Mouse (Mus musculus) CH12.LX (cell line): Measurements from ENCODE around the gene Gm2a. TPM values are rescaled to one million over a fixed set of nuclear protein-coding genes. Genes with fewer than 3 reads are reported as not detected.

Experiments
- DNase-seq: peaks from one replicate; pipeline ENCODE4 v3.0.0-alpha.2; 2013; ENCODE audit errors: extremely low read depth
- H3K27ac ChIP-seq: 2 replicates; pipeline ENCODE4 v1.5.1; 2012; ENCODE audit warnings: low read depth, mild to moderate bottlenecking, control low read depth, moderate library complexity; ENCODE audit not compliant: insufficient read depth
- H3K27me3 ChIP-seq: replicated peaks from 2 replicates; pipeline ENCODE3; 2012; ENCODE audit warnings: inconsistent platforms
- H3K36me3 ChIP-seq, 2 experiments: replicated peaks in 1 of 2; 2 replicates each; pipeline versions ENCODE3 to v1.6.1; 2012; ENCODE audit warnings: inconsistent platforms in 1 of 2, low read length in 1 of 2, mild to moderate bottlenecking in 1 of 2, mixed read lengths in 1 of 2, moderate library complexity in 1 of 2; ENCODE audit not compliant: control insufficient read depth in 1 of 2, insufficient read depth in 1 of 2
- H3K4me1 ChIP-seq, 2 experiments: 2 replicates each; pipeline ENCODE4 v1.6.1; 2012; ENCODE audit warnings: inconsistent platforms in 1 of 2, moderate library complexity in 1 of 2; ENCODE audit not compliant: insufficient read depth in 2 of 2, control insufficient read depth in 1 of 2
- H3K4me2 ChIP-seq: 2 replicates; pipeline ENCODE4 v1.6.1; 2012; ENCODE audit warnings: low read depth, mild to moderate bottlenecking, control low read depth; ENCODE audit not compliant: poor library complexity, insufficient read depth, severe bottlenecking
- H3K4me3 ChIP-seq, 3 experiments: fragments of 150-350 bp in 1 of 3; sonication (generic) in 1 of 3; replicated peaks in 1 of 3; 2 replicates each; pipeline versions ENCODE3 to v1.5.1; 2011 to 2012; ENCODE audit warnings: low read depth in 2 of 3, low read length in 2 of 3, mild to moderate bottlenecking in 2 of 3, moderate library complexity in 2 of 3, control low read depth in 1 of 3, improper control_type of control experiment in 1 of 3, inconsistent platforms in 1 of 3, mixed read lengths in 1 of 3; ENCODE audit not compliant: poor library complexity in 1 of 3
- H3K79me2 ChIP-seq: replicated peaks from 2 replicates; pipeline ENCODE4 v1.6.1; 2012; ENCODE audit warnings: mild to moderate bottlenecking, moderate library complexity; ENCODE audit not compliant: control insufficient read depth, poor library complexity, insufficient read depth, severe bottlenecking; ENCODE audit errors: extremely low read depth
- H3K9ac ChIP-seq: 2 replicates; pipeline ENCODE4 v1.6.1; 2012; ENCODE audit warnings: low read depth, mild to moderate bottlenecking, control low read depth, moderate library complexity; ENCODE audit not compliant: insufficient read depth
- H3K9me3 ChIP-seq: replicated peaks from 2 replicates; pipeline ENCODE3; 2012; ENCODE audit warnings: low read length, inconsistent platforms, mixed read lengths
- BHLHE40 ChIP-seq: IDR thresholded peaks from 2 replicates; pipeline ENCODE4 v1.6.1; 2011; ENCODE audit warnings: mild to moderate bottlenecking, low read depth, low read length, improper control_type of control experiment
- CHD1 ChIP-seq: IDR thresholded peaks from 2 replicates; pipeline ENCODE4 v1.6.1; 2012; ENCODE audit warnings: low read depth, low read length, improper control_type of control experiment, inconsistent platforms
- CHD2 ChIP-seq: IDR thresholded peaks from 2 replicates; pipeline ENCODE4 v1.6.1; 2011; ENCODE audit warnings: low read length, improper control_type of control experiment
- E2F4 ChIP-seq: IDR thresholded peaks from 2 replicates; pipeline ENCODE4 v1.6.1; 2011; ENCODE audit warnings: low read depth, low read length, improper control_type of control experiment; ENCODE audit not compliant: insufficient replicate concordance
- ELF1 ChIP-seq: IDR thresholded peaks from 2 replicates; pipeline ENCODE4 v1.6.1; 2014; ENCODE audit warnings: low read depth, mild to moderate bottlenecking, inconsistent platforms, low read length, improper control_type of control experiment
- EP300 ChIP-seq: IDR thresholded peaks from 2 replicates; pipeline ENCODE4 v1.6.1; 2011; ENCODE audit warnings: low read length, improper control_type of control experiment
- ETS1 ChIP-seq: conservative IDR thresholded peaks from 2 replicates; pipeline ENCODE4 v1.6.1; 2012; ENCODE audit warnings: low read depth, mild to moderate bottlenecking, inconsistent platforms, low read length, improper control_type of control experiment, moderate library complexity
- GABPA ChIP-seq: IDR thresholded peaks from 2 replicates; pipeline ENCODE4 v1.6.1; 2012; ENCODE audit warnings: low read depth, low read length, improper control_type of control experiment, inconsistent platforms; ENCODE audit not compliant: insufficient replicate concordance
- HCFC1 ChIP-seq: IDR thresholded peaks from 2 replicates; pipeline ENCODE4 v1.6.1; 2012; ENCODE audit warnings: low read depth, mild to moderate bottlenecking, inconsistent platforms, low read length, improper control_type of control experiment
- IRF4 ChIP-seq: IDR thresholded peaks from 2 replicates; pipeline ENCODE4 v1.6.1; 2014; ENCODE audit warnings: low read depth, mild to moderate bottlenecking, inconsistent platforms, low read length, improper control_type of control experiment
- MAFK ChIP-seq: IDR thresholded peaks from 2 replicates; pipeline ENCODE4 v1.6.1; 2011; ENCODE audit warnings: low read length, improper control_type of control experiment; ENCODE audit not compliant: insufficient replicate concordance
- MEF2A ChIP-seq: IDR thresholded peaks from 2 replicates; pipeline ENCODE4 v1.6.1; 2014; ENCODE audit warnings: low read depth, mild to moderate bottlenecking, inconsistent platforms, low read length, improper control_type of control experiment, borderline replicate concordance
- MXI1 ChIP-seq: IDR thresholded peaks from 2 replicates; pipeline ENCODE4 v1.6.1; 2011; ENCODE audit warnings: mild to moderate bottlenecking, low read depth, low read length, improper control_type of control experiment
- NRF1 ChIP-seq: IDR thresholded peaks from 2 replicates; pipeline ENCODE4 v1.6.1; 2014; ENCODE audit warnings: low read depth, mild to moderate bottlenecking, inconsistent platforms, low read length, improper control_type of control experiment, moderate library complexity
- POLR2A ChIP-seq: IDR thresholded peaks from 2 replicates; pipeline ENCODE4 v1.6.1; 2011; ENCODE audit warnings: low read depth, mild to moderate bottlenecking, improper control_type of control experiment, low read length
- POLR2AphosphoS2 ChIP-seq: IDR thresholded peaks from 2 replicates; pipeline ENCODE4 v1.6.1; 2011; ENCODE audit warnings: low read depth, low read length, improper control_type of control experiment
- SIN3A ChIP-seq: IDR thresholded peaks from 2 replicates; pipeline ENCODE4 v1.6.1; 2012; ENCODE audit warnings: low read length, improper control_type of control experiment, inconsistent platforms
- USF1 ChIP-seq: IDR thresholded peaks from 2 replicates; pipeline ENCODE4 v1.6.1; 2014; ENCODE audit warnings: low read depth, mild to moderate bottlenecking, inconsistent platforms, low read length, improper control_type of control experiment
- USF2 ChIP-seq: conservative IDR thresholded peaks from 2 replicates; pipeline ENCODE4 v1.6.1; 2011; ENCODE audit warnings: low read depth, low read length, improper control_type of control experiment
- ZMIZ1 ChIP-seq: IDR thresholded peaks from 2 replicates; pipeline ENCODE4 v1.6.1; 2012; ENCODE audit warnings: low read depth, mild to moderate bottlenecking, inconsistent platforms, low read length, improper control_type of control experiment
- dilution Hi-C: fragments of 300-500 bp; cut with MboI; formaldehyde crosslinking; loops from 2 replicates; pipeline ENCODE4 v1.14.3; 2020; ENCODE audit warnings: low sequenced_read_pairs; ENCODE audit not compliant: extremely low pct_unique_long_range_greater_than_20kb, extremely low pct_ligation_motif_present
- in situ Hi-C: fragments of 300-500 bp; cut with MboI; formaldehyde crosslinking; loops from 3 replicates; pipeline ENCODE4 v1.14.3; 2019; ENCODE audit warnings: low sequenced_read_pairs, low pct_ligation_motif_present, low pct_unique_long_range_greater_than_20kb, mixed read lengths
- polyA plus RNA-seq: library from polyadenylated mRNA; unstranded; fragments of >175 nt; gene quantifications from 2 replicates; pipeline ENCODE4 v1.2.1, GENCODE M21; 2012; ENCODE audit warnings: low read depth; ENCODE audit not compliant: insufficient read length
- total RNA-seq, 2 experiments: library from RNA; depleted of rRNA; stranded (reverse); fragments of 300-350 nt in 1 of 2; fragments of >200 nt in 1 of 2; gene quantifications; 2 replicates each; pipeline ENCODE4 v1.2.3; 2012 to 2014

Gm2a gene
- total and polyA plus RNA-seq, 3 experiments, result 10.0 to 26.5 (median 25.6) TPM

DNA sequence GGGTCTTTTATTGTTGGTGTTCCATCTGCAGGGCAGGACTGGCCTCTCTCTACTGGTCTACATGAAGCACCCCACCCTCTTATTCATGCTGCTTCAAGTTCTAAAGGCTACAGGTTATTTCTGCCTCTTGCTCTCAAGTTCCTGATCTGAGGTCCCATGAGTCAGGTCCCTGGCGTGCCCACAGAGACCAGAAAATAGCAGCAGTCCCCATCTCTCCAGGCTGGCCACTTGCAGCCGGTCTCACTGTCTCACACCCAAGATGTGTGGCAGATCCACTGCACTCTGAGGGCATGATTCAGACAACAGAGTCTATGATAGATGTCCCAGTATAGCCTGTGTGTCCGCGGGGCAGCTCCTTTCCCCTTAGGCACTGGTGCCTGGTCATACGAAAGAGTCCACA is 37.1 kb upstream of the Gm2a start:
- H3K4me1 ChIP-seq, result peaks cover 0 to 3% of the 10 kb centered on the region in 2 experiments; a peak in 1 of 4 replicates
- H3K4me2 ChIP-seq, result no peak overlapping the region
- H3K79me2 ChIP-seq, result no peaks in the 10 kb centered on the region; the same call in 1 of the 2 replicates
- TF ChIP-seq IRF4, result no peak
- TF ChIP-seq POLR2A, result no peak
- TF ChIP-seq CHD1, result no peak
- TF ChIP-seq, all 38 proteins: peak for 0
- no peak for DNase-seq
- H3K27me3 ChIP-seq, result no peaks in the 10 kb centered on the region
- no peak overlapping the region for H3K9ac ChIP-seq
- in situ Hi-C loops, result no loop called here
- dilution Hi-C loops, result no loop called here
- no peaks in the 10 kb centered on the region for H3K36me3 ChIP-seq
- H3K4me3 ChIP-seq, result no peak overlapping the region
- H3K9me3 ChIP-seq, result no peaks in the 10 kb centered on the region
- no peak overlapping the region for H3K27ac ChIP-seq

DNA sequence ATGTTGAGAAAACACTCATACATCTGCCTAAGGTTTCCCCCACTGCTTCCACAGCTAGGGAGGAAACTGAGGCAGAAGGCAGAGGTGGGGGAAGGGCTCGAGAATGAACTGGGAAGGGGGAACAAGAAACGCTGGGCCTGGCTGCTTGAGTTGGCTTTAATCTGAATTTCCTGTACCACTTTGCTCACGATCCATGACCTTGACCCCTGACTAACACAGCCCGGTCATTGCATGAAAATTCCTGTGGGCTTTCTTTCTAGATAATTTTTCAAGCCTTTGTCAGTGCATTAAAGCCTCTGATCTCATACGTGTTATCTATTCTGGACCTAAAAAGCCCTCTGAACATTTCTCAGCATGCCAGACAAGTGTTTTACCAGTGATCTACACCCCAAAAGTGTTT is 35.1 kb upstream of the Gm2a start:
- in situ Hi-C loops, result no loop called here
- H3K27ac ChIP-seq, result no peak overlapping the region
- TF ChIP-seq POLR2A (no peak), E2F4 (no peak), MEF2A (no peak), USF1 (no peak), NRF1 (no peak), BHLHE40 (no peak), GABPA (no peak), HCFC1 (no peak), SIN3A (no peak), EP300 (no peak), ZMIZ1 (no peak), ETS1 (no peak), CHD2 (no peak), IRF4 (no peak), POLR2AphosphoS2 (no peak), MXI1 (no peak), ELF1 (no peak), MAFK (no peak), USF2 (no peak)
- DNase-seq, result no peak
- dilution Hi-C loops, result no loop called here
- H3K79me2 ChIP-seq, result no peaks in the 10 kb centered on the region; the same call in 1 of the 2 replicates
- no peaks in the 10 kb centered on the region for H3K36me3 ChIP-seq
- H3K27me3 ChIP-seq, result no peaks in the 10 kb centered on the region
- H3K4me1 ChIP-seq, result peaks cover 0 to 3% of the 10 kb centered on the region in 2 experiments; a peak in 1 of 4 replicates
- H3K4me3 ChIP-seq, result no peak overlapping the region
- no peak overlapping the region for H3K4me2 ChIP-seq
- no peaks in the 10 kb centered on the region for H3K9me3 ChIP-seq
- no peak overlapping the region for H3K9ac ChIP-seq
